Mouse (Mus musculus) neutrophil, adult 5-6 weeks (primary cell): Measurements from ENCODE around the gene Cox14. TPM values are rescaled to one million over a fixed set of nuclear protein-coding genes. Genes with fewer than 3 reads are reported as not detected.
A peak's percentile ranks its signal among the peaks of the same experiment; 100 is the strongest.
"Not testable (repeated sequence)": the region's sequence is repeated elsewhere in the genome, so short reads cannot be mapped to it uniquely, and the experiment has no call there.

Experiments
- ATAC-seq: fragments of 151-379, 151-347 bp; 2 replicates; pipeline ENCODE4 v1.8.0; 2017; ENCODE audit warnings: mild to moderate bottlenecking, moderate TSS enrichment; ENCODE audit not compliant: insufficient number of reproducible peaks, poor library complexity, low FRiP score, severe bottlenecking; ENCODE audit errors: extremely low read depth
- total RNA-seq: library from RNA; stranded (forward); fragments of 200-1000 nt; gene quantifications from 2 replicates; pipeline ENCODE4 v1.2.3, GENCODE M21; 2017

Gene Cox14
- total RNA-seq, 1 experiment from 2014 or later, result 24.1 TPM

DNA sequence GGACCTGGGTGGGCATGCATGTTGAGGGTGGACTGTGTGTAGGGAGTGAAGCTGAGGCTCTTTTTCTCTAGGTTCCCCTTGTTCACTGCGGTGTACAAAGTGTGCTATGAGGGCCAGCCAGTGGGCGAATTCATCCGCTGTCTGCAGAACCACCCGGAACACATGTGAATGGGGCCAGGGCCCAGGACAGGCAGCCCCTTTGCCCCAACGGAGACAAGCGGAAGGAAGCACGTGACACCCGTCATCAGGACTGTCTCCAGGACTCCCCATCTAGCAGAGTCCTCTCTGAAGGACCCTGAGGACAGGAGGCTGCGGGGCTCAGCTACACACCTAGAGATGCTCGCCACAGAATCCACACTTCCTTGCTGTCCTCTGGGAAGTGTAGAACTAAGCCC, 2.3 kb upstream of the Cox14 start:
- no peak for ATAC-seq

DNA sequence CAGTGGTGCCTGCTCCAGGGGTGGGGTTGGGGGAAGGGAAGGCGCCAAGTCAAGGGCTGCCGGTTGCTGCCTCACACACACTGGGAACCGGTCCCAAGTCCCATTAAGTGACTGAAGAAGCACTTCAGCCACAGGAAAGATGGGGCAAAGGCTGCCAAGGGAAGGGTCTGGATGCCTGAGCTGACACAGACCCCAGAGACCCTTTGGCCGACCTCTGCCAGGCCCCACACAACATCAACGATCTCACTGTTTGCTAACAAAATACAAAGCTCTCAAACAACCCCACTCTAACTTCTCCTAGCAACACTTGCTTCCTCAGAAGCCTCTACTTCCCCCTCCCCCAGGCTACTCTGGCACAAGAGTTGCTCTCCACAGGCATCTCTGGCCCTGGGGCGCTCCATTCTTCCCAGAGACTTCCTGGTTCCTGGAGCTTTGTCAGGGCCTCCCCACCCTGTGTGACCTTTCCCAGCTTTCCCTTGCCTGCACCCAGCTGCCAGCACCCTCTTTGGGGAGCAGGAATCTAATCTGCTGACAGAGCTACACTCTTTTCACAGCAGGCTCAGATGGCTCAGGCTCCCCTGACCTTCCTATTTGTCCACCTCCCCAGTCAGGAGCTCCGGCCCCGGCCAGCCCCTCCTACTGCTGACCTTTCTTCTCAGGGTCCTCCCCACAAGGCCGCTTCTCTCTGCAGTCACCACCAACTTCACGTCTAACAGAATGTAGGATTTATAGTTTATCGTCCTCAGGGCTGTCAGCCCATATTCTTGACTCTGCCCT, 1.7 kb upstream of the Cox14 start:
- no peak for ATAC-seq

DNA sequence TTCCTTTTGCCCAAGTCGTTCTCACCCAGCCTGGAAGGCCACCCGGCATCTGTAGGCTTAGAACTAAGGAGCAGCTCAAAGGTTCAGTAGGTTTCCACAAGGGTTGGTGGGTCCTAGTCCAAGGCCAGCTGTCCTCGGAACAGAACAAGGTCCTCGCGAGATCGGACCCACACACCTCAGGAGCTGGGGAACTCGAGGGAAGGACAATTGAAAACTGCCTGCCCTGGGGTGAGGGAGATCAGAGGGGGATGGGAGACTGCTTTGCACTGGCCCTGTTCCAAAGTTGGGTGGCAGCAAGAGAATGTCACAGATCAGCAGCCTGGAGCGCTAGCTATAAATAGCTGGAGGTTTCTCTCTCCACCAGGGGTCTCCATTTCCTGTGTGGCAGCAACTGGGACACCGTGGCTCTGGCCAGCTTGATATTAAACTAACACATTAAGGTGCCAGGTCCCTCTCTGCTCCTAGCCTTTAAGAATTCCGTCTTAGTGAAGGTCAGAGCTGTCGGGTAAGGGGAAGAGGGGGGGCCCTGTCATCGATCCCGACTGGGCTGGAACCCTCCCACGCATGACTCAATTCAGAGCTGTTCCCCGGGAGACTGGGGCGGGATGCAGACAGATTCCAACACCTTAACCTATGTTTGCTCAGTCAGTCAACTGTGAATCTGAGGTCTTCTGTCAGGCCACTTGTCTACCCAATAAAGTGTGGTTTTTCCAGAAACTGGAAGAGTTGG, 961 bp upstream of the Cox14 start:
- no peak for ATAC-seq

DNA sequence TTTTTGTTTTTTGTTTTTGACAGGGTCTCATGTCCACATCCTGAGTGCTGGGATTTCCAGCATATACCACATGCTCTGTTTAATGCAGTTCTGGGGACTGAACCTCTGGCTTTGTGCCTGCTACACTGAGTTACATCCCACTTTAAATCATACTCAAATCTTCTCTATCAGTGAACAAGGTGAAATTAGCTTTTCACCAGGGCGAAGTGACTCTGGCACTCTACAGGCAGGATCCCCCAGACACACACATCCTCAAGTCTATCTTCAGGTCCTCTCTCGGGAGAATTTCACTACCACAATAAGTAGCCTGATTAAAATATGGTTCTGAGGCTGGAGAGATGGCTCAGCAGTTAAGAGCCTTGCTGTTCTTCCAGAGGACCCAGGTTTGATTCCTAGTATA, 1.1 kb downstream of the Cox14 start:
- no peak for ATAC-seq

DNA sequence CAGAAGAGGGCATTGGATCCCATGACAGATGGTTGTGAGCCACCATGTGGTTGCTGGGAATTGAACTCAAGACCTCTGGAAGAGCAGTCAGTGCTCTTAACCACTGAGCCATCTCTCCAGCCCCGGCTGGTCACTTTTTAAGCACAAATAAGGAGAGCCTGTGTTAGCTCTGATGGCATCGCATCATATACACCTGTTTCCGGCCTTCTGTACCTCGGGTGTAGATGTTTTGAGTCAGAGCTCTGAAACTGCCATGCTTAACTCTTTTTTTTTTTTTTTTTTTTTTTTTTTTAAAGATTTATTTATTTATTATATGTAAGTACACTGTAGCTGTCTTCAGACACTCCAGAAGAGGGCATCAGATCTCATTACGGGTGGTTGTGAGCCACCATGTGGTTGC, 1.6 kb downstream of the Cox14 start:
- not testable (repeated sequence) for ATAC-seq

DNA sequence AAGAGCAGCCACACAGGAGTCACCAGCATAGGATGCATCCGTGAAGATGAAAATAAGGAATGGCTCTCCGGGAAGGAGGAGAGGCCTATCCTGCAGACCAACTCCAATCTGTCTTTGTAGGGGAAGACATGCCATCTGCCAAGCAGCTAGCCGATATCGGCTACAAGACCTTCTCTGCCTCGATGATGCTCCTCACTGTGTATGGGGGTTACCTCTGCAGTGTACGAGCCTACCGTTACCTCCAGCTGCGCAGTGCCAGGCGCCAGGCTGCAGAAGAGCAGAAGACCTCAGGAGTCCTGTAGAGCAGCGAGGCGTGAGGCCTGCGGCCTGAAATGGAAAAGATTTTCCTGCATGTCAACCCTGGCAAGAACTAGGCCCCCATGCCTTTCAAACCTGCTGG, 2.1 kb downstream of the Cox14 start:
- ATAC-seq, result no peak

DNA sequence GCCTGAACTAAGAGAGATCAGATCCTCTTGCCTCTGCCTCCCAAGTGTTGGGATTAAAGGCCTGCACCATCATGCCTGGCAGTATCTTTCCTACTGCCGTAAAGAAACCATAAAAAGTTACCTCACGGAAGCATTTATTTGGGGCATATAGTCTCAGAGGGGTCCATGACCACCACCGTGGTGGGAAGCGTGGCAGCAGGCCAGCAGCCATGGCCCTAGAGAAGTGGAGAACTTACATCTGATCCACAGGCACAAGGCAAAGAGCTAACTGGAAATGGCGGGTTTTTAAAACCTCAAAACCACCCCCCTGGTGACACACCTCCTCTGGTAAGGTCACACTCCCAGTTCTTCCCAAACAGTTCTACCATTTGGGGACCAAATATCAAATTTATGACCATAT, 2.8 kb downstream of the Cox14 start:
- ATAC-seq, result no peak

DNA sequence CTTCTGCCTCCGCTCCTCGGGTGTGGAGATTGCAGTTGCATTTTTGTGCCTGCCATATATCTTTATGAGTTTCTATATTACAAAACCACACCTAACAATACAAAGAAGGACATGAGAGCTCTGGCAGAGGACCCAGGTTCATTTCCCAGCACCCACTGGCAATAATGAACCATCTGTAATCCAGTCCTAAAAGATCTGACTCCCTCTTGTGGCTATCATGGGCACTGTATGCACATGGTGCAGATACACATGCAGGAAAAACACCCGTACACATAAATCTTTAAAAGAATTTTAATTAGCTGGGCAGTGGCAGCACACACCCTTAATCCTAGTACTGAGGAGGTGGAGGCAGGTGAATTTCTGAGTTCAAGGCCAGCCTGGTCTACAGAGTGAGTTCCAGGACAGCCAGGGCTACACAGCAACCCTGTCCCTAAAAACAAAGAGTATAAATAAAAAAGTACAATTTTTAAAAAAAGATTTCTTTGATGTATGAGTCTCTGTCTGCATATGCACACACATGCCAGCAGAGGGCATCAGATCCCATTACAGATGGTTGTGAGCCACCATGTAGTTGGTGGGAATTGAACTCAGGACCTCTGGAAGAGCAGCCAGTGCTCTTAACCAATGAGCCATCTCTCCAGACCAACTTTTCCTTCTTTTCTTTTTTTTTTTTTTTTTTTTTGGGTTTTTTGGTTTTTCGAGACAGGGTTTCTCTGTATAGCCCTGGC, 3.8 kb downstream of the Cox14 start:
- ATAC-seq, result no peak

DNA sequence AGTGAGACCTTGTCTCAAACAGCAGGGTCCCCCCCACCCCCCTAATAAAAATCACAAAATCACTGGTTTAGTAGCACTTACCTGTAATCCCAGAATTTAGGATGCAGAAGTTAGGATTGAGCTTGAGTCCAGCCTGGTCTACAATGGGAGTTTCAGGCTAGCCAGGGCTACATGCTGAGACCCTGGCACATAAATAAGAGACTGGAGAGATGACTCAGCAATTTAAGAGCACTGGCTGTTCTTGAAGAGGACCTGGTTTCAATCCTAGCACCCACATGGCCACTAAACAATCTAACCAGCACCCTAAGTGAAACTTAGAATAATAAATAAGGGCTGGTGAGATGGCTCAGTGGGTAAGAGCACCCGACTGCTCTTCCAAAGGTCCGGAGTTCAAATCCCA, 5.7 kb downstream of the Cox14 start:
- no peak for ATAC-seq

DNA sequence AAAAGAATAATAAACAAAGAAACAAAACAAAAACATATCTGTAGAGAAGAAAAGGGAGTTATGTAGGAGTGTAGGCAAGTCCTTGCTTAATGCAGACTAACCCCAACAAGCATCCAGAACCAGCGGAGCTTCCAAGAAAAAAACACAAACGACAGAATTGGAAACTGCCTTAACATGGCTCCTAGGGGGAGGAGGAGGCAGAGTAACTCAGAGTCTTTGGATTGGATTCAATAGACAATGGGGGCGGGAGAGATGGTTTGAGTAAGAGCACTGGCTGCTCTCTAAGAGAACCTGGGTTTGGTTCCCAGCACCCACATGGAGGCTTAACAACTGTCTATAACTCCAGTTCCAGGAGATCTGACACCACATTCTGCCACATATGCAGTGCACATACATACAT, 6.3 kb downstream of the Cox14 start:
- ATAC-seq, result no peak

DNA sequence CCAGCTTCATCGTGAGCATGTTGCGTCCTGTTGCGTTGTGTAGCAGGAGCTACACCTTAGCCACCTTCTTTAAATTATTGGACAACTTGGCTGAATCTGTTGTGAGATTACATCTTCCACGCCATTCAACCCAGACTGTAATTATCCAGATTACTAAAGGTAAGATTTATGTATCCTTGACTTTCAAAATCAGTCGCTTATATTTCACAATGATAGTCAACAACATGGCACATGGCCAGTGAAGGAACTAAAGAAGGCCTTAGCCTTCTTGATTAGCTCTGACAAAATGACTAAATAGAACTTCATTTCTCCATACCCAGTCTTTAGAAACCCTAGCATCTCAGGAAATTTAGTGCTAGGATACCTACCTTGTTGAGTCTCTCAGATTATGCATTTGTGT, 7.8 kb downstream of the Cox14 start:
- no peak for ATAC-seq

DNA sequence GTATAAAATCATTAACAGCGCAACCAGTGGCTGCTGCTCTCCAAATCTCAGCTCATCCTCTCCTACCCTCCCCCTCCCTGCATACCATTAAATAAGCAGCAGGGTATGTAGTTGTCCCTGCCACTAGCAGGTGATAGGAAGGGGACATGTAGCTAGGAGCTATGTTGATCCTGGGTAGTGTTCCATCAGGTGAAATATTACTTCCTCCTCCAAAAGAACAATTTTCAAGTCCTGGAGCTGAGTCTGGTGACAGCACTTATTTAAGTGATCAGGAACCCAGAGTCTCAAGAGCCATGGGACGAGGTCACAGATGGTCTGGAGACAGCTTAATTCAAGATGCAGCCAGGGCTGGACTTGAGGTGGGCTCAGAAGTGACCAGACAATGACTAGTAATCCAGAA, 10.2 kb downstream of the Cox14 start:
- ATAC-seq, result no peak

DNA sequence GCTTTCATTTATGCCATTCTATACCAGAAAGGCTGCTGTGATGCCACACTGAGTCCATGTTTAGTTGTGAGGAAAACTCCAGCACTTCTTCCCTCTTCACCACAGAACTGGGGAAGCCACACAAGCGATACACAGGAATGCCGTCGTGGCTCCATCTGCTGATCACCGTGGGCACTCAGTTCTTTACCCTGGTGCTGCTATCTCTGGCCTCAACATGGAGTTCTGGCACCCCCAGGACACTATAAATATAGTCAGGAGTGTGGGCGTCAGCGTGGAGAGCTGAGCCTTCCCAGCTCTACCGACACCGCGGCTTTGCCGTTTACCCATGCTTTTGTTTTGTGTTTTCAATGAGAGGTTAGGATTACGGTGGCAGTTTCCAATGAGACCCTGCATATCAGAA, 11.3 kb downstream of the Cox14 start:
- no peak for ATAC-seq

DNA sequence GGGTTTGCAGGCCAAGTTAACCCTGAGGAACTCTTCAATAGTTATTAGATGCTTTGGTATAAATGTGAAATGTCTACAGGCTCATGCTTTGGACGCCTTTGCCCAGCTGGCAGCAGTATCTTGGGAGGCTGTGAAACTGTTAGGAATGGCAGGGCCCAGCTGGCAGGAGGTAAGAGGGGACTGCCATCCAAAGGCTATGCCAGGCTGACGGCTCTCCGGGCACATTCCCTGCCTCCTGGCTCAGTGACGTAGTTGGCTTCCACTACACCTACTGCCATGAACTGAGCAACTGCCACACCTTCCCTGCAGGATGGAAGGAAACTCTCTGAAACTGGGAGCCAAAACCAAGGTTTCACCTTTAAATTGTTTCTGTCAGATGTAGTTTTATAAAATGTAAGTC, 14.8 kb downstream of the Cox14 start:
- no peak for ATAC-seq

DNA sequence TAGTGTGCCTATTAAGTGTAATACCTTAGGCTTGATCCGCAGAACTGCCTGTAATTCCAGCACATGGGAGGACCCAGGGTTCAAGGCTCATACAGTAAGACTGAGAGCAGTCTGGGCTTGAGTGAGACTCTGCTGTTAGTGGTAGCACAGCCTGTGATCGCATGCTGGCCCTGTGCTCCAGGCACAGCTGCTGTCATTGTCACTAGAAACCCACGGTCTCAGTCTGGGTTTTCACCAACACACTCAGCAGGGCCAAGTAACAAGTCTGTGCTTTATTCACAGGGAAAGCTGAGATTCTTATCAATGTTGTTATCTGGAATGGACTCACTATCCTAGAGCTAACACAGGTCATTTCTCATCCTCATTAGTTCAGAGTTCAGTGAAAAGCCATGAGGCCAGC, 28.8 kb downstream of the Cox14 start:
- no peak for ATAC-seq

DNA sequence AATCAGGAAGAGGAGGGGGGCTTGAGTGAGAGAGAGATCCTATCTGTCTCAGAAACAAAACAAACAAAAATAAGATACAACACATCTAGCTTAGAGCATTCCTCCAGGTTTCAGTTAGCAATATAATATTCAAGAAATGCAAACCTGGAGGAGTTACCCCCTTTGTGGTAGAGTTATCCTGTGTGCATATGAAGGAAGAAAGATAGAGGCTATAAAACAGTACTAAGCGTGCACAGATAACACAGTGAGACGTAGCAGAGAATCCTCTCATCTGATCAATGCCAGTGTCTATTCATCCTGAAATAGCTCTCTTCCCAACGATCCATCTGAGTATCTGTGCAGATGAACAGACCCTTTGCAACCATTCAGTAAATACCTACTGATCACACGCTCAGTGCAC, 42.0 kb downstream of the Cox14 start:
- no peak for ATAC-seq

DNA sequence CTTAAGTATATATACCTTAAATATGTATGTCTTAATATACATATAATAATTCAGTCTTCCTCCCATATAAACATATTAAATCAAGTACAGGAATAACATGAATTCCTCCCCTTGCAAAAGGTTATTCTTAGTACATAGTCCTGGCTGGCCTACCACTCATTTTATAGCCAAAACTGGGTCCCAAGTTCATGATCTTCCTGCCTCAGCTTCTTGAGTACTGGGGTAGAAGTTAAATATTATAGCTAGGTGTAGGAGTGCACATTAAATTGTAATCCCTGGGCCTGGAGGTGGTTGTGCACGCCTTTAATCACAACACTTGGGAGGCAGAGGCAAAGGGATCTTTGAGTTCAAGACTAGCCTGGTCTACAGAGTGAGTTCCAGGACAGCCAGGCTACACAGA, 43.3 kb downstream of the Cox14 start:
- ATAC-seq, result no peak

DNA sequence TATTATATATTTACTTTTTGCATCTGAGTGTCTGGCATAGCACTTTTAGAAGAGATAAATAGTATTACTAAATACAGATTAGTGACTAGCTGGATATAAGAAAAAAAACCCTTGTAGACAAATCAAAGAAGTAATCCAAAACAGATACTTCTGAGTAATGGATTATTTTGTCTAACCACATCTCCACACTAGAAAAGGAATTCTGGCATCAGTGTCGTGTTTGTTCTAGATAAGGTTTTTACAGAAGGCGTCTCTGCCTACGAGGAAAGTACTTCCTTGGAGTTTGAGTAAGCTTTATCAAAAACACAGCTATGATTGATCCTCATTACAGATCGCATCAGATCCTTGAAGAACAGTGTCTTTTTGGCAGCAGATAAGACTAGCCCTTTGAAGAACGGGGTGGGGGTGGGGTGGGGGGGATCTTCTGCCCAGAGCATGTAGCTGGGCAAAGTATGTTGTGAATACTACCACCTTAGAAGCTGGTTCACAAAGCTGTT, 45.6 kb downstream of the Cox14 start:
- no peak for ATAC-seq

DNA sequence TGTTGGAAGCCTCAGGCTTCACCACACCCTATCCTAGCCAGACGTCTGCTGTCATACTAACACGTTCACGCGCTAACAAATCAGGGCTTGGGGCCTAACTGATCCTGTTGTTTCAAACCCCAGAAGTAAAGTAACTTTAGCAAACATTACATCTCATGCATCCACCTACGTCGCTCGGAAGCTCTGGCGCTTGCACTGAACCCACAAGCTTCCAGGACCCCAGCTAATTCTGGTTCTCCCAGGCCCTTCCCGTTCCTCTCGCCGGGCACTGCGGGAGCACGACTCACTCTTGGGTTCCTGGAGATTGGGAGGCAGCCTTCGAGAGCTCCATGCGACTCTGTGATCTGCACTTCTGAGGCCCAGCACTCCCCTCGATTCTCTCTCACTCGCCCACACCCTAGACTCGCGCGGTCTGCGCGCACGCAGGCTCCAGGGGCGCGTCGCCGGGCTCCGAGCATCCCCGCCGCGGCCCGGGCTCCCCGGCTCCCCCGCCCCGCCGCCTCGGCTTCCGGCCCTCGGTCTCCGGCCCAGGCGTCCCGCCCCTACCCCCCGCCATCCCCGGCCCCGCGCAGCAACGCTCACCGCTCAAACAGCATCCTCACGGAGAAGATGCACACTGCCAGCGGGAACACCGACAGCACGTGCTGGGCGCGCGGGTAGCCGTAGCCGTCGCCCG, 46.3 kb downstream of the Cox14 start:
- 0 out of 2 replicates have a peak, but pooled peaks have one; percentile 3 for ATAC-seq
